In the genomic region with DNA sequence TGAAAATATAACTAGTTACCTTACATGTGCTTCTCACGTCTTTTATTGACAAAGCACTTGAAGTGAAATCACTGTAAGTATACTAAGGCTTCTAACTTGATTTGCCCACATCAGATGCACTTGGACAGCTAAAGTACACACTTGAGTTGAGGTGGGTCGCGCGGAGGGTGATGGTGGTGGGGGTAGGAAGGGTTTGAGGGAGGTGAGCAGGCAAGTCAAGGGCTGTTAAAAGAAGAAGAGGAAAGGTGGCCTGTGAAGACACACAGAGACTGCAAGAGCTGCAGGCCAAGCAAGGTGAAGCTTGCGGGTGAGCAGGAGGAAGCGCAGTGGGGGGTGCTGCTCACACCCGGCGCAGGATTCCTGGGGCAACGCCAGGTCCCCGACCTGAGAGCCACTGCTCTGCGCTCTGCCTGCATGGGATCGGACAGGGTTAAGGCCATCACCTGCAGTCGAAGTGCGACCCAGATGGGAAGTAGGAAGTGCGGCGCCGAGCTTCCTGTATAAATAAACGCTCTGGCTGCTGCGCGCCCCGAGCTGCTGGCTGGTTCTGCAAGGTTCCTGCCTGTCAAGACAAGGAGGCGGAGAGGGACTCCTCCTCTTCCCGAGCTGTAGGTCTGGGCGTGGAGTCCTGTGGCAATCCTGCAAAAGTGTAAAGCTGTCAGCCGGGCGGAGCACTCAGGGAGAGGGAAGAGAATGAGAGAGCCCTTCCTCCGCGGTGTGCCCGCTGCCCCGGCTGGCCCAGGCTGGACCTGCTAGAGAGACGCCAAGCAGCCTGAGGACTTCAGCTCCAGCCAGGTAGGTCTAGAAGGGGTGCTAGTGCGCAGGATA, we compare ENCODE assay signal across 8 mouse cellular contexts.
A peak's percentile ranks its signal among the peaks of the same experiment; 100 is the strongest.
DNase-seq lines count a peak whose midpoint lies in the region; ATAC-seq and TF ChIP-seq lines count a peak whose summit lies in the region.

No protein-coding gene starts in this region.

- H3K4me2 ChIP-seq in limb, embryonic 12.5 days = peak overlapping the region; percentile 87
- H3K4me2 ChIP-seq in midbrain, embryonic 12.5 days (replicated peaks) = peak overlapping the region; percentile 90

- no peaks in the 10 kb centered on the region; the same call in 1 of the 2 replicates for H3K79me2 ChIP-seq in heart, adult 2 months (replicated peaks; ENCODE audit: control insufficient read depth, insufficient read depth, low read length)

- H3K27ac ChIP-seq in embryonic facial prominence, embryonic 10.5 days (replicated peaks) = peak overlapping the region; percentile 79
- H3K27ac ChIP-seq in heart, adult 2 months = peak overlapping the region; percentile 87
- H3K27ac ChIP-seq in kidney, adult 2 months (ENCODE audit: insufficient read depth, low read depth, low read length) = peak overlapping the region; percentile 21; the same call in 1 of the 2 replicates
- H3K27ac ChIP-seq in limb, embryonic 12.5 days = no peak overlapping the region
- H3K27ac ChIP-seq in midbrain, embryonic 12.5 days (replicated peaks) = no peak overlapping the region
- H3K27ac ChIP-seq in small intestine, adult 2 months (ENCODE audit: insufficient read depth, low read depth, low read length) = peak overlapping the region; percentile 85

- no peaks in the 10 kb centered on the region for H3K36me3 ChIP-seq in embryonic facial prominence, embryonic 10.5 days (replicated peaks)
- H3K36me3 ChIP-seq in heart, adult 2 months (ENCODE audit: control insufficient read depth, insufficient read depth, low read length) = peaks cover 2% of the 10 kb centered on the region
- H3K36me3 ChIP-seq in kidney, adult 2 months (ENCODE audit: control insufficient read depth, insufficient read depth, low read length) = no peaks in the 10 kb centered on the region
- no peaks in the 10 kb centered on the region for H3K36me3 ChIP-seq in limb, embryonic 12.5 days
- no peaks in the 10 kb centered on the region for H3K36me3 ChIP-seq in midbrain, embryonic 12.5 days
- H3K36me3 ChIP-seq in small intestine, adult 2 months (ENCODE audit: control insufficient read depth, insufficient read depth, low read length) = no peaks in the 10 kb centered on the region

- DNase-seq in adrenal gland, postnatal 14 days = peak; percentile 76
- DNase-seq in embryonic facial prominence, embryonic 10.5 days (ENCODE audit: low spot score) = peak; percentile 79
- peak; percentile 81 to 86 for DNase-seq in heart, adult 2 months
- peak; percentile 85 for DNase-seq in kidney, adult 2 months

- 7% methylated on average over 32 of the region's 32 CpGs for whole genome bisulfite sequencing in embryonic facial prominence, embryonic 10.5 days
- WGBS in heart, adult 2 months = 7% methylated on average over 32 of the region's 32 CpGs
- 7% methylated on average over 32 of the region's 32 CpGs for WGBS in kidney, adult 2 months
- WGBS in limb, embryonic 12.5 days = 7% methylated on average over 32 of the region's 32 CpGs
- 8% methylated on average over 32 of the region's 32 CpGs for WGBS in midbrain, embryonic 12.5 days
- 8% methylated on average over 32 of the region's 32 CpGs for WGBS in small intestine, adult 2 months

- peak overlapping the region; percentile 62 for H3K4me3 ChIP-seq in embryonic facial prominence, embryonic 10.5 days
- peak overlapping the region; percentile 68 for H3K4me3 ChIP-seq in heart, adult 2 months
- H3K4me3 ChIP-seq in kidney, adult 2 months (ENCODE audit: insufficient read depth, low read depth, low read length) = peak overlapping the region; percentile 66
- peak overlapping the region; percentile 50 for H3K4me3 ChIP-seq in limb, embryonic 12.5 days (replicated peaks)
- H3K4me3 ChIP-seq in midbrain, embryonic 12.5 days = peak overlapping the region; percentile 52
- H3K4me3 ChIP-seq in small intestine, adult 2 months (ENCODE audit: low read depth, low read length) = peak overlapping the region; percentile 85

- H3K4me1 ChIP-seq in embryonic facial prominence, embryonic 10.5 days = peaks cover 22% of the 10 kb centered on the region
- H3K4me1 ChIP-seq in heart, adult 2 months (ENCODE audit: control insufficient read depth, insufficient read depth, low read length) = peaks cover 9% of the 10 kb centered on the region
- no peaks in the 10 kb centered on the region for H3K4me1 ChIP-seq in kidney, adult 2 months (ENCODE audit: control insufficient read depth, insufficient read depth, low read length)
- 0 out of 2 replicates have a peak, but pooled peaks cover 10% of the 10 kb centered on the region for H3K4me1 ChIP-seq in limb, embryonic 12.5 days (replicated peaks)
- H3K4me1 ChIP-seq in midbrain, embryonic 12.5 days = peaks cover 14% of the 10 kb centered on the region
- peaks cover 9% of the 10 kb centered on the region for H3K4me1 ChIP-seq in small intestine, adult 2 months (ENCODE audit: control insufficient read depth, insufficient read depth, insufficient read length, low read length)

- intact Hi-C loops in heart, adult 2 months (cut with DNase I) = no loop called here

- no peaks in the 10 kb centered on the region for H3K9me3 ChIP-seq in embryonic facial prominence, embryonic 10.5 days
- no peaks in the 10 kb centered on the region for H3K9me3 ChIP-seq in limb, embryonic 12.5 days
- no peaks in the 10 kb centered on the region for H3K9me3 ChIP-seq in midbrain, embryonic 12.5 days

- TF ChIP-seq CTCF in heart, adult 2 months (IDR thresholded peaks at IDR 0.05) = no peak
- TF ChIP-seq CTCF in kidney, adult 2 months (conservative IDR thresholded peaks at IDR 0.05; ENCODE audit: insufficient read depth, insufficient read length, low read depth, low read length) = no peak
- TF ChIP-seq CTCF in small intestine, adult 2 months (IDR thresholded peaks at IDR 0.05; ENCODE audit: extremely low read depth, insufficient read length, insufficient replicate concordance, low read depth, low read length) = no peak

- H3K27me3 ChIP-seq in embryonic facial prominence, embryonic 10.5 days (replicated peaks; ENCODE audit: low read depth, poor library complexity, severe bottlenecking) = peaks cover 49% of the 10 kb centered on the region
- H3K27me3 ChIP-seq in heart, adult 2 months (ENCODE audit: control insufficient read depth, insufficient read depth, low read length) = no peaks in the 10 kb centered on the region
- H3K27me3 ChIP-seq in kidney, adult 2 months (replicated peaks; ENCODE audit: control insufficient read depth, insufficient read depth, low read length) = no peaks in the 10 kb centered on the region
- H3K27me3 ChIP-seq in limb, embryonic 12.5 days = peaks cover 50% of the 10 kb centered on the region
- peaks cover 33% of the 10 kb centered on the region for H3K27me3 ChIP-seq in midbrain, embryonic 12.5 days
- H3K27me3 ChIP-seq in small intestine, adult 2 months (ENCODE audit: control insufficient read depth, insufficient read depth, low read length) = no peaks in the 10 kb centered on the region

- TF ChIP-seq EP300 in heart, adult 2 months (IDR thresholded peaks at IDR 0.05; ENCODE audit: insufficient read depth, low read depth, low read length) = 0 out of 2 replicates have a peak, but pooled peaks have one; percentile 25

- peak; percentile 26; the same call in 1 of the 2 replicates for ATAC-seq in limb, embryonic 12.5 days (ENCODE audit: insufficient number of reproducible peaks, insufficient read depth, low FRiP score, low TSS enrichment, low read depth)
- ATAC-seq in midbrain, embryonic 12.5 days (ENCODE audit: low FRiP score, low read depth) = no peak
- ATAC-seq in erythroid progenitor cell, adult 5-6 weeks (replicated peaks; ENCODE audit: low FRiP score, poor library complexity, severe bottlenecking) = no peak

- TF ChIP-seq POLR2A in heart, adult 2 months (IDR thresholded peaks at IDR 0.05; ENCODE audit: insufficient read depth, low read depth, low read length) = peak; percentile 88
- peak; percentile 57 for TF ChIP-seq POLR2A in kidney, adult 2 months (IDR thresholded peaks at IDR 0.05; ENCODE audit: low read depth, low read length)
- TF ChIP-seq POLR2A in small intestine, adult 2 months (IDR thresholded peaks at IDR 0.05; ENCODE audit: low read depth, low read length) = peak; percentile 52; the same call in 1 of the 2 replicates

- H3K9ac ChIP-seq in heart, adult 2 months (ENCODE audit: low read depth, low read length) = peak overlapping the region; percentile 97
- peak overlapping the region; percentile 65 for H3K9ac ChIP-seq in limb, embryonic 12.5 days (replicated peaks)
- peak overlapping the region; percentile 65 for H3K9ac ChIP-seq in midbrain, embryonic 12.5 days (replicated peaks)

Comparison
In these comparisons a context has a peak if more than half of its experiments do, and no peak if none do; other contexts are left out.
1. H3K27ac ChIP-seq: peak in embryonic facial prominence, embryonic 10.5 days (single experiment), heart, adult 2 months (single experiment), kidney, adult 2 months (single experiment) and small intestine, adult 2 months (single experiment); none in limb, embryonic 12.5 days (single experiment) and midbrain, embryonic 12.5 days (single experiment).
2. Peak in every context shown above with its lines, with median percentiles within 50 percentile points of each other: DNase-seq, H3K4me3 ChIP-seq, H3K9ac ChIP-seq and POLR2A ChIP-seq.